Mouse (Mus musculus): ENCODE measurements around the gene Mapk14. TPM values are rescaled to one million over a fixed set of nuclear protein-coding genes. Genes with fewer than 3 reads are reported as not detected.

Mapk14 gene
- 114 and 116 TPM in 2 replicates for polyA plus RNA-seq (2012; rRNA removed)

DNA sequence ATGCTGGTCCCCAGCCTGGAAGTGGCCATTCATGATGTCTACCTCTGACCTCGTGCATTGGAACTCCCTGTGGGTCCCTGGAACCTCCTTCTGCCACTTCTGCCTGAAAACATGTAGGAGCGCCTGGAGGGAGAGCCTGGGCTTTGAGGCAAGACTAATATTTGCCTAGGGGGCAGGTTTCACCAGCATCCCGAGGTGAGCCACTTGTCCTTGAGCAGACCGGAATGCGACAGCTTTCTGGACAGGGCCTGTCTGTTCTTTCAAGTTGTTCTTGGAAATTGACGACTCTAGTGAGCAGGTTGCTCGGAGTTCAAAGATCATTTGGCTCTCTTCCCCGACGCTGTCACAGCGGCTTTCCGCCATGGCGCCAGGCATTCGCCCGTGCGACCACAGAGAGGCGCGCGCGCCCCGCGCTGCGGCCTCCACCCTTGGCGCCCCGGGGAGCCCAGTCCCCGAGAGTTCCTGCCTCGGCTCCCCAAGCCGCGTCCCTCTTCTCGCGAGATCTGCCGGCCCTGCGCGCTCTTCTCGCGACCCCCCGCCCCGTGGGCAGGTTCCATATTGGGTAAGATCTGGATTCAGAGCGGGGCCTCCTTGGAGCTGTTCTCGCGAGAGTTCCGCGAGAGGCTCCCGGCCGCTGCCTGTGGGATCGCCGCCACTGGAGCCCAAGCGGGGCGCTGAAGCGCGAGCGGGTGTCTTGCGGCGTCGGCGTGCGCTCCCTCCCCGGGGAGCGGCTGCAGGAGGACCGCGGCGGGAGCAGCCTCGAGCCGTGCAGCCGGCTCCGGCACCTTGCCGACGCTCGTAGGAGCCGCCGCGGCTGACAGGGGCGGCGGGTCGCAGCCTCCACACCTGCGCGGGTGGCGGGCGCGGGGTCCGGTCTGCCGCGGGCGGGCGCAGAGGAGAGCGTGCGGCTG, at the start of gene Mapk14:
TSS of gene Mapk14 (plus strand) at position 554 of the 911 bp plus-strand sequence.
- TF ChIP-seq CTCF (IDR thresholded peaks at IDR 0.05; ENCODE audit: borderline replicate concordance, insufficient read depth, low read depth, low read length) (peak; percentile 59; the same call in 1 of the 2 replicates), POLR2A (IDR thresholded peaks at IDR 0.05; ENCODE audit: borderline replicate concordance, insufficient read depth, low read length) (peak; percentile 86)
- H3K27me3 ChIP-seq (ENCODE audit: control insufficient read depth, insufficient read depth, low read length) = no peaks in the 10 kb centered on the region
- DNase-seq = peak; percentile 99
- H3K4me3 ChIP-seq (replicated peaks; ENCODE audit: insufficient read depth, low read depth, low read length) = peak within 1 kb of the TSS; percentile 87
- H3K27ac ChIP-seq (ENCODE audit: insufficient read depth, low read length) = peak within 1 kb of the TSS; percentile 87
- WGBS = under 1% methylated on average over 86 of the region's 86 CpGs
- H3K4me1 ChIP-seq (ENCODE audit: control insufficient read depth, insufficient read depth, low read length) = peaks cover 2% of the 10 kb centered on the region; the same call in 1 of the 2 replicates

- Histone ChIP-seq H3K27ac (ENCODE audit: insufficient read depth, low read length) (no peak overlapping the region), H3K4me3 (replicated peaks; ENCODE audit: insufficient read depth, low read depth, low read length) (no peak overlapping the region), H3K4me1 (ENCODE audit: control insufficient read depth, insufficient read depth, low read length) (no peaks in the 10 kb centered on the region), H3K27me3 (ENCODE audit: control insufficient read depth, insufficient read depth, low read length) (no peaks in the 10 kb centered on the region)
- WGBS = 33% methylated on average over 3 of the region's 3 CpGs
- DNase-seq = no peak
- TF ChIP-seq POLR2A (IDR thresholded peaks at IDR 0.05; ENCODE audit: borderline replicate concordance, insufficient read depth, low read length) (no peak), CTCF (IDR thresholded peaks at IDR 0.05; ENCODE audit: borderline replicate concordance, insufficient read depth, low read depth, low read length) (no peak)
Measured at GRCm38 (mm10) chr17:28643697-28644096, 47.4 kb upstream of the Mapk14 start.

- no peak overlapping the region for H3K4me3 ChIP-seq (replicated peaks; ENCODE audit: insufficient read depth, low read depth, low read length)
- DNase-seq = no peak
- no peak overlapping the region for H3K27ac ChIP-seq (ENCODE audit: insufficient read depth, low read length)
- H3K27me3 ChIP-seq (ENCODE audit: control insufficient read depth, insufficient read depth, low read length) = no peaks in the 10 kb centered on the region
- no peaks in the 10 kb centered on the region for H3K4me1 ChIP-seq (ENCODE audit: control insufficient read depth, insufficient read depth, low read length)
- WGBS = 52% methylated on average over 4 of the region's 4 CpGs
- TF ChIP-seq CTCF (IDR thresholded peaks at IDR 0.05; ENCODE audit: borderline replicate concordance, insufficient read depth, low read depth, low read length) (no peak), POLR2A (IDR thresholded peaks at IDR 0.05; ENCODE audit: borderline replicate concordance, insufficient read depth, low read length) (no peak)
Measured at GRCm38 (mm10) chr17:28644112-28644511, 47.0 kb upstream of the Mapk14 start.

DNA sequence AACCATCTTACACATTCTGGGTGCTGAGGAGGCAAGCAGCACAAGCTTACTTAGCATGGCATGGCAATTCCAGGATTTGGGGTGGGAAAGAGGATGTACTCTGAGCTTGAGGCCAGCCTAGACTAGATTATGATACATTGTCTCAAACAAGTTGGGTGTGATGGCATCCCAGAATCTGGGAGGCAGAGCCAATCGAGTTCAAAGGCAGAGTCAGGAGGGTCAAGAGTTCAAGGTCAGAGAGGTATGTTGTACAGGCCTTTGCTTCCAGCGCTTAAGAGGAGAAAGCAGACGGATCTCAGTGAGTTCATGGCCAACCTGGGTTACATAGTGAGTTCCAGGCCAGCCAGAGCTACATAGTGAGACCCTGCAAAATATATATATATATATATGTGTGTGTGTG, 44.9 kb upstream of the Mapk14 start:
- H3K27me3 ChIP-seq (ENCODE audit: control insufficient read depth, insufficient read depth, low read length) = no peaks in the 10 kb centered on the region
- WGBS = 82% methylated on average over 3 of the region's 3 CpGs
- no peak overlapping the region for H3K4me3 ChIP-seq (replicated peaks; ENCODE audit: insufficient read depth, low read depth, low read length)
- H3K27ac ChIP-seq (ENCODE audit: insufficient read depth, low read length) = no peak overlapping the region
- no peak for DNase-seq
- no peaks in the 10 kb centered on the region for H3K4me1 ChIP-seq (ENCODE audit: control insufficient read depth, insufficient read depth, low read length)
- TF ChIP-seq POLR2A (IDR thresholded peaks at IDR 0.05; ENCODE audit: borderline replicate concordance, insufficient read depth, low read length) = no peak
- TF ChIP-seq CTCF (IDR thresholded peaks at IDR 0.05; ENCODE audit: borderline replicate concordance, insufficient read depth, low read depth, low read length) = no peak

DNA sequence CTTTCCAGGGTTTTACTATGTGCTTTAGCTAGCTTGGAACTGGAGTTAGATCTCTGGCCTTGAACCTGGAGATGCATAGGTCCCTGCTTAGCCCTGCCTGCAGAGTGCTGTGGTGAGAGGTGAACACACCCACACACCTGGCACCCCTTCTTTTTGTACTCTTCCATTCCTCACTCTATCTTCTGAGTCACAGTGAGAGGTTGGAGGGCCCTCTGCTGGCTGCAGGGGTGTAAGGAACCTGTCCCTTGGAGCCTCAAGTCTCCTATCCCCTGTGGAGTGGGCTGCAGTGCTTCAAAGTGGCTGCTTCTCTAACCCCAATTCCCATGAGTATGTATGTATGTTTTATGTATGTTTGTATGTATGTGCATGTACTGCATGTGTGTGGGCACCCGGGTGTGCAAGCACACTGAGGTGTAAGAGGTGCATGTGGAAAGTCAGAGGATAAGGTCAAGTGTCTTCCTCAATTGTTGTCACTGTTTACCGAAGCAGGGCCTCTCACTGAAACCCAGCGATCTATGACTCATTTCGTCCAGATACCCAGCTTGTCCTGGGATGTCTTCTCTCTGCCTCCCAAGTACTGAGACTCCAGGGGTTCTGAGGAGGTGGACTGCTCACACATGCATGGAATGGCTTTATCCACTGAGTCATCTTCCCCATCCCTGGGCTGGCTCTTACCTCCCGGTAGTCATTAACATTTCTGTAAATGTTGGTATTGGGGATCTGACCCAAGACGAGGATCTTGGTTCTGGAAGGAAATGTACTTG, 42.3 kb upstream of the Mapk14 start:
- Histone ChIP-seq H3K27me3 (ENCODE audit: control insufficient read depth, insufficient read depth, low read length) (no peaks in the 10 kb centered on the region), H3K4me3 (replicated peaks; ENCODE audit: insufficient read depth, low read depth, low read length) (no peak overlapping the region), H3K27ac (ENCODE audit: insufficient read depth, low read length) (no peak overlapping the region), H3K4me1 (ENCODE audit: control insufficient read depth, insufficient read depth, low read length) (no peaks in the 10 kb centered on the region)
- WGBS = 62% methylated on average over 6 of the region's 6 CpGs
- TF ChIP-seq POLR2A (IDR thresholded peaks at IDR 0.05; ENCODE audit: borderline replicate concordance, insufficient read depth, low read length) (no peak), CTCF (IDR thresholded peaks at IDR 0.05; ENCODE audit: borderline replicate concordance, insufficient read depth, low read depth, low read length) (peak; percentile 66)
- DNase-seq = peak; percentile 20 to 31

DNA sequence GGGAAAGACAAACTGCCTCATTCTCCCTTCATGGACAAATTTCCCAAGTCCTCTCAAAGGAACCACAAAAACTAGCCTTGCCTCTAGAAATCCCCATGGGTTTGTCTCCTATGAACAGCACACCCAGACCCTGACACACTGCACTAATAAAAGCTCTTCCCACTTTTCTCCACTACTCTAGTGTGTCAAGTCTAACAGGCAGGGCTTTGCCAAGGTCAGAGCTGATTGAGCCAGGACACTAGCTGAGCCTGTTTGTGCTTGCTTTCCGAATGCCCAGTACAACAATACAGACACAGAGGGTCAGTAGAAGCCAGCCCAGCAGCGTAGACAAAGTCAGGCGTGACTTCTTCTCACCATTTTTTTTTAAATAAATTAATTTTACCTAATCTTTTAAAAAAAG, 40.9 kb upstream of the Mapk14 start:
- H3K27me3 ChIP-seq (ENCODE audit: control insufficient read depth, insufficient read depth, low read length) = no peaks in the 10 kb centered on the region
- DNase-seq = no peak
- TF ChIP-seq CTCF (IDR thresholded peaks at IDR 0.05; ENCODE audit: borderline replicate concordance, insufficient read depth, low read depth, low read length) = no peak
- no peak for TF ChIP-seq POLR2A (IDR thresholded peaks at IDR 0.05; ENCODE audit: borderline replicate concordance, insufficient read depth, low read length)
- H3K27ac ChIP-seq (ENCODE audit: insufficient read depth, low read length) = no peak overlapping the region
- WGBS = 61% methylated on average over 3 of the region's 3 CpGs
- no peak overlapping the region for H3K4me3 ChIP-seq (replicated peaks; ENCODE audit: insufficient read depth, low read depth, low read length)
- H3K4me1 ChIP-seq (ENCODE audit: control insufficient read depth, insufficient read depth, low read length) = no peaks in the 10 kb centered on the region

DNA sequence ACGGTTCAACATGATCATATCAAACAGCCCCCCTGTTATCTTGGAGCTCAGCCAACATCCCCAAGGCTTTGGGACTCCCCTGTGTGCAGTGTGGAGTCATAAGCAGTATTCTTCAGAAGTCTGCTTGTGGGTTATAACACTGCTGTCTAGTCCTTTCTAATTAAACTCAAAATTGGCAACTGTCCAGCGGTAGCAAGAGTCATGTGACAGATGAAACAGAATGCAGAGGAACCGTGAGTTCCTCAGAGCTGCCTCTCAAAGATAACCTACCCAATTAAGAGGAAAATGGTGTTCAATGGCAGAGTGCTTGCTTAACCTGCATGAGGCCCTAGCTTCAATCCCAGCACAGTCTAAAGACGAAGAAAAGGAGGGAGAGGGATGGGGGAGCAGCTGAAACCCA, 33.2 kb upstream of the Mapk14 start:
- no peak for DNase-seq
- no peak overlapping the region for H3K27ac ChIP-seq (ENCODE audit: insufficient read depth, low read length)

More for the DNA sequence above, 33.2 kb upstream of the Mapk14 start:
- 25% methylated on average over 4 of the region's 4 CpGs for WGBS
- Histone ChIP-seq H3K27me3 (ENCODE audit: control insufficient read depth, insufficient read depth, low read length) (no peaks in the 10 kb centered on the region), H3K4me3 (replicated peaks; ENCODE audit: insufficient read depth, low read depth, low read length) (no peak overlapping the region), H3K4me1 (ENCODE audit: control insufficient read depth, insufficient read depth, low read length) (no peaks in the 10 kb centered on the region)
- TF ChIP-seq CTCF (IDR thresholded peaks at IDR 0.05; ENCODE audit: borderline replicate concordance, insufficient read depth, low read depth, low read length) = no peak
- TF ChIP-seq POLR2A (IDR thresholded peaks at IDR 0.05; ENCODE audit: borderline replicate concordance, insufficient read depth, low read length) = no peak
